Mouse (Mus musculus) kidney, adult 8-10 months (tissue): ENCODE measurements at regions not wholly inside any gene's neighbourhood (a gene's known extent, or its start where the extent isn't known, plus 50 kb on each side); places are given as distances from the start of the nearest gene placed in this dataset.
A peak's percentile ranks its signal among the peaks of the same experiment; 100 is the strongest.

Source experiments
- DNase-seq, 2 experiments: peaks; one replicate each; pipeline ENCODE4 v3.0.0; 2022

DNA sequence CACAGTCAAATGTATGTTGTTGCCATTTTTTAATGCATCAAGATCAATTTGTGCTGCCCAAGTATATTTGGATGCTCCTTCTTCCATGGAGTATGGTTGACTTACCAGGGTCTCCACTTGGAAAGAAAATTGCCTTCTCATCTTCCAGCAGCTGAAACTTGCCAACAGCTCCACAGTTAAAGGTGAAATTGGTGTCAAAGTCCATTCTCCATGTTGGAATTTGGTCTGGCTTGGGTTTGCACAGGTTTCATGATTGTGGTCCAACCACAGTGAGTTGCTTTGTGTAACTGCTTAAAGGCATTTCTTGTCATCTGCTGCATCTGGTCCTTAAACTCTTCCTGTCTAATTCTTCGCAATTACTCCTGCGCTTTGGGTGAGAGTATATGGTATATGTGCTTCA lies 634.3 kb downstream of the Nup35 start:
- DNase-seq = peak; percentile 9 to 11

GRCm38 (mm10) chr2:81262056-81262765 lies 645.2 kb downstream of the Nup35 start:
- DNase-seq = peak in 1 of 2 experiments; percentile 37

- DNase-seq = no peak
Measured at GRCm38 (mm10) chr2:81269245-81269880, 652.3 kb downstream of the Nup35 start.

DNA sequence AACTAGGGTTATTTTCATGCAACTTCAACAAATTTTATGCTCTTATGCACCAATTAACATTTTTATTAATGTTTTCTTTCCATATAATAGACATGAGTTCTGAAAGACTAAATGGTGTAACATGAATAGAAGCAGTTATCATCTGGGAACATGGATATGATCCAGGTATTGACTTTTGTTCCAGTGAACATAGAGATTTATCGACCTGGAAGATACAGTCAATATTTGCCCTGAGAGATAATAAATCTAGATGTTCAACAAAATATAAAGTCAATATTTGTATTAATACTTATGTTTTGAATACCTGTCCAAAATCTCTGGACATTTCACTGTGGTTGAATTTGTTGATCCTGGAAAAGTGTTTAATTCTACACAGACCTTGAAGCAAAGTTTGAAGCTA lies 653.9 kb downstream of the Nup35 start:
- DNase-seq = no peak

GRCm38 (mm10) chr2:81272536-81272935 lies 655.5 kb downstream of the Nup35 start:
- DNase-seq = no peak

DNA sequence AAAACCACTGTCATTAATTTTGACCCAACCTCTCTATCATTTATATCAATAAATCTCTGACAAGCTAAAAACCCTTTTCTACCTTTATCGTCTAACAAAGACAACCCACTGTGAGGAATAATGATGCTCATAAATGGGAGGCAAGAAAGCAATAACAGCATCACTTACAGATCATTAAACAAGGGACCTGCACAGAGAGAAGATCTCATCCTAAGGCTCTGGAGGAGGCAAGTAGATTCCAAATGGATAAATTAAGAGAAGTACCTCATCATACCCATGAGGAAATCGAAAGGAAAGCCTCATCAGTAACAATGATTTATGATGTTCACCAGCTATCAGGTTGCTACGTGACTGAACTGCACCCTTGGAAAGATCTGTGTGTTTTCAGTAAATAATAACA lies 670.4 kb downstream of the Nup35 start:
- no peak for DNase-seq

DNA sequence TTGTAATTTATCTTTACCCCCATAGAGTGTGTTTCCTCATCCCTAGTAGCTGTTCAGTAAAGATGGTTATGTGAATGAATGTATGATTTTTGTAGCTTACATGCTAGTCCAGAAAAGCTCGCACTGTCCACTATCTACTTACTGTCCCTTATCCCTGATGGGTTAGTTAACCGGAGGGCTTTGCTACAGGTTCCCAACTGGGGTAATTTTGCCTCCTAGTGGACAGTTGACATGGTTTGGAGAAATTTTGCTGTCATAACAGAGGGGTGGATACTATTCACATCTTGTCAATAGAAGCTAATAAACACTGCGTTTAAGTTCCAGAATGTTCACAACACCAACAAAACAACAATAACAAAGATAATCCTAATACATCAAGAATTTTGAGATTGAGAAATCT lies 711.6 kb downstream of the Nup35 start:
- no peak for DNase-seq

- DNase-seq = no peak
Measured at GRCm38 (mm10) chr2:81336982-81337381, 716.0 kb upstream of the Zfp804a start.

DNA sequence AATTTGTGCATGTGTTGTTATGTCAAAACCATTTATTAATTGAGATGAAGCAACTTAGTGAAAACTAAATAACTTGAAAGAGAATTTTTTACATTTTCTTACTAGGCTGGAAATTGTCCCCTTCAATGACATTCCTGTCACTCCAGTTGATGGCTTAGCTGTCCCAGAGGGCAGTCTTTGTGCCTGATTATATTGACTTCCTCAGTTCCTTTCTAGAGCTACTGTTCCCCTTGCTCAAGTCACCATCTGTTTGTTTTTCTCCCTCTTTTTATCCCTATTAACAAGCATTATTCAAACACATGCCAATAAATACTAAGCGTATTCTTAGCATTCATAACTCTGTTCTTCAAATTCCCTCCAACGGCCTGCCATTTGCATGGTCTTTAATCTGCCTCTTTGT lies 712.6 kb upstream of the Zfp804a start:
- DNase-seq = no peak
